Mouse (Mus musculus) erythroid progenitor cell, adult 5-6 weeks (primary cell): Measurements from ENCODE around the gene Edn2. TPM values are rescaled to one million over a fixed set of nuclear protein-coding genes. Genes with fewer than 3 reads are reported as not detected.

Experiments used
- ATAC-seq: replicated peaks from 2 replicates; pipeline ENCODE4 v1.8.0; 2016; ENCODE audit warnings: moderate number of reproducible peaks, mild to moderate bottlenecking, moderate TSS enrichment, inconsistent platforms; ENCODE audit not compliant: poor library complexity, low FRiP score, severe bottlenecking
- total RNA-seq, 2 experiments: library from RNA; stranded (forward) in 1 of 2; stranded (reverse) in 1 of 2; fragments of 150-400 nt in 1 of 2; fragments of 186-747, 209-891 nt in 1 of 2; gene quantifications; 2 replicates each; pipeline versions ENCODE4 v1.2.3 to v1.2.4; 2015 to 2017; ENCODE audit warnings: low replicate concordance in 2 of 2

The Edn2 gene
- not detected in 2 replicates for total RNA-seq (2015; ENCODE audit: low replicate concordance)
- not detected in 2 replicates for total RNA-seq (2017; ENCODE audit: low replicate concordance)

- ATAC-seq, result no peak
Measured at GRCm38 (mm10) chr4:120161166-120161949, at the start of gene Edn2. TSS of gene Edn2 (plus strand) at chr4:120161206.

GRCm38 (mm10) chr4:120115516-120115915, 45.5 kb upstream of the Edn2 start:
- ATAC-seq, result no peak

- ATAC-seq, result no peak
Measured at GRCm38 (mm10) chr4:120116312-120116711, 44.7 kb upstream of the Edn2 start.

GRCm38 (mm10) chr4:120120276-120120675, 40.7 kb upstream of the Edn2 start:
- ATAC-seq, result no peak

DNA sequence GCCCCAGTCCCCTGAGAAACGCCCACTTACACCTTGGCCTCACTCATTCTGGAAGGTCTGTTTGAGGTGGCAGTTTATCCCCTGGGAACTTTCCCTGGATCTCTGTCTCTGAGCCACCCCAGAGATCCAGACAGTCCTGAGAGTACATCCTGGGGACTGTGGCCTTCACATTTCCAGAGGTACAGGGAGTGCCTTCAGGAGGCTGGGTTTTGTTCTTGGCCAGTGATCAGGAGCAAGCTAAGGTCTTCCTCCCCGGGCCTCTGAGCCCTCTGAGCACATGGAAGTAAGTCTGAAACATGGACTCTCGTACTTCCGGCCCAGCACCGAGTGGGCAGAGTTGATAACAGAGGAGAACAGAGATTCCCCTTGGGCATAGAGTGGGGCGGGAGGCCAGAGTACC, 36.4 kb upstream of the Edn2 start:
- no peak for ATAC-seq

- no peak for ATAC-seq
Measured at GRCm38 (mm10) chr4:120126047-120126446, 35.0 kb upstream of the Edn2 start.

GRCm38 (mm10) chr4:120127333-120127732, 33.7 kb upstream of the Edn2 start:
- no peak for ATAC-seq

DNA sequence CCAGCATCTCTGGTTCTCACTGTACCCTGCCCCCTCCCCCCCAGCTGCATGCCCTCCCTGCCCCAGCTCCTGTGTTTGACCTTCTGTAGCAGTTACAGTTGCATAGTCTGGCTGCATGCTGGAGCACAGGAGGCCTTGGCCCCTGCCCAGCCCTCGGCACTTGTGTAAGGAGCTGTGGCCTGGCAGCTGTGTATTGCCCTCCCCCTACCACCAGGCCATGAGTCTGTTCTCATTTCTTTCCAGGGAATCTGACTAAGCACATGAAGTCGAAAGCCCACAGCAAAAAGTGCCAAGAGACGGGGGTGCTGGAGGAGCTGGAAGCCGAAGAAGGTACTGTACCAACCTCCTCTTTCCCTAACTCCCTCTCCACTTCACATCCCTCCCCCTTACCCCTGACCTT, 33.0 kb upstream of the Edn2 start:
- ATAC-seq, result no peak

- ATAC-seq, result no peak
Measured at GRCm38 (mm10) chr4:120129233-120129885, 31.6 kb upstream of the Edn2 start.

GRCm38 (mm10) chr4:120130926-120131325, 30.1 kb upstream of the Edn2 start:
- no peak for ATAC-seq

DNA sequence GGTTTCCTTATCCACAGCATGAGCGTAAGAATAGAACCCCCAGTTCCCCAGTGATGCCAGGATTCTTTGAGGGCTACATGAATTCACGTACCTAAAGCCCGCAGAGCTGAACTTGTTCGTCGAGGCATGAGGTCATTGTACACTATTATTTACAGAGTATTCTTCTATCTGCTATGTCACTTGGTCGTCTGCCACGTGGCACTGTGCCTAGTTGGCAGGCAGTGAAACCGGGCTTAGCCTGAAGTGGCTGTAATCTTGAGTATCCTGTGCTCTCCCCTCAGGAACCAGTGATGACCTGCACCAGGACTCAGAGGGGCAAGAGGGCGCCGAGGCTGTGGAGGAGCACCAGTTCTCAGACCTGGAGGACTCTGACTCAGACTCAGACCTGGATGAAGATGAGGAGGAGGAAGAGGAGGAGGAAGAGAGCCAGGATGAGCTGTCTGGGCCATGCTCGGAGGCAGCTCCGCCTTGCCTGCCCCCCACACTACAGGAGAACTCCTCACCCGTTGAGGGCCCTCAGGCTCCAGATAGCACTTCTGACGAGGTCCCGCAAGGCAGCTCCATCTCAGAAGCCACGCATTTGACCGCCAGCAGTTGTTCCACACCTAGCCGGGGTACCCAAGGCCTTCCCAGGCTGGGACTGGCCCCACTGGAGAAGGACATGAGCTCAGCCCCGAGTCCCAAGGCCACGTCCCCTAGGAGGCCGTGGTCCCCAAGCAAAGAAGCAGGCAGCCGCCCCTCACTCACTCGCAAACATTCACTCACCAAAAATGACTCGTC, 29.4 kb upstream of the Edn2 start:
- ATAC-seq, result no peak

GRCm38 (mm10) chr4:120134223-120134622, 26.8 kb upstream of the Edn2 start:
- ATAC-seq, result no peak

GRCm38 (mm10) chr4:120141810-120142209, 19.2 kb upstream of the Edn2 start:
- no peak for ATAC-seq

GRCm38 (mm10) chr4:120142905-120143304, 18.1 kb upstream of the Edn2 start:
- no peak for ATAC-seq

GRCm38 (mm10) chr4:120144343-120144742, 16.7 kb upstream of the Edn2 start:
- ATAC-seq, result no peak

DNA sequence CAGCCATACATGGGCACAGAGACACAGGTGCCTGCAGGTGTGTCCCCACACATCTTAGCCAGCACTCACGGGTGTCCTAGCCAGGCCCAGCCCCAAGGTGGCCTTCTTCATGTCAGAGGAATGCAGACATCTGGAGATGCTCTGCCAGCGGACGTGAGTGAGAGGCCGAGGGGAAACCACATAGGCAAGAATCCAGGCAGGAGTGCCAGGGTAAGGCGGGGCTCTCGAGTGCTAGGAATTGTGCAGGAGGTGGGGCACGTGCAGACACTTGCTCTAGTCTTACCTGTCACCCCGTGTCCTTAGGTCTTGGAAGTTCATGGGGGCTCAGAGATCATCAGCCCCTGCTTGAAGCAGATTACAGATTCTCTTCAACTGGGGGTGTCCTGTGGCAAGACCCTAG, 15.1 kb upstream of the Edn2 start:
- no peak for ATAC-seq

GRCm38 (mm10) chr4:120148291-120149141, 12.5 kb upstream of the Edn2 start:
- no peak for ATAC-seq

GRCm38 (mm10) chr4:120149142-120149524, 11.9 kb upstream of the Edn2 start:
- no peak for ATAC-seq

GRCm38 (mm10) chr4:120150345-120150920, 10.6 kb upstream of the Edn2 start:
- no peak for ATAC-seq
